Mouse (Mus musculus): ENCODE data around the gene Ube2j1. TPM values are rescaled to one million over a fixed set of nuclear protein-coding genes. Genes with fewer than 3 reads are reported as not detected.

The Ube2j1 gene
- polyA plus RNA-seq, 1 experiment from 2014 or later = 50.1 TPM

DNA sequence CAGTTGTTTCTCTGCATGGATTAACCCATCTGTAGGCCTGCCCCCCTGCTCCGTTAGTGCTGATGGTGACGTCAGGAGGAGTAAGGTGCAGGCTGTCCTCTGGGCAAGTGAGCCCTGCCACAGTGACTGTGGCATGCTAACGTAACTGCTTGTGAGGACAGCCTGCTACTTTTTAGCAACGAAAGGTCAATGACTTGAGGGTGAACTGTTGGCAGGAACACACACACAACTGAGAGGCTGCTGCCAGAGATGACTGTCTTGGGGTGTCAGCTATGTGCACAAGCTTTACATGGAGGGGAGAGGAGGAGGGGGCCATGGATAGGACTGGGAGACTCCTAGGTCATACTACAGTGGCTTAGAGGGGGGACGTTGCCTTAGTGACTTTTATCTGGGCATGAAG is 43.6 kb downstream of the Ube2j1 start:
- H3K9ac ChIP-seq (ENCODE audit: low read length) = no peak overlapping the region
- no peaks in the 10 kb centered on the region for H3K36me3 ChIP-seq (ENCODE audit: control insufficient read depth, insufficient read depth, low read length)
- no peaks in the 10 kb centered on the region for H3K9me3 ChIP-seq (ENCODE audit: control insufficient read depth, low read length)
- no peak overlapping the region for H3K4me3 ChIP-seq (ENCODE audit: low read length)
- no peak for ATAC-seq (ENCODE audit: low read depth)
- H3K4me2 ChIP-seq (ENCODE audit: low read depth, low read length) = no peak overlapping the region
- H3K4me1 ChIP-seq (replicated peaks; ENCODE audit: control insufficient read depth, insufficient read depth, low read length) = no peaks in the 10 kb centered on the region
- H3K27me3 ChIP-seq (ENCODE audit: control insufficient read depth, insufficient read depth, low read depth, low read length) = no peaks in the 10 kb centered on the region
- 50% methylated on average over 5 of the region's 5 CpGs for WGBS
- H3K27ac ChIP-seq (ENCODE audit: low read length) = no peak overlapping the region

DNA sequence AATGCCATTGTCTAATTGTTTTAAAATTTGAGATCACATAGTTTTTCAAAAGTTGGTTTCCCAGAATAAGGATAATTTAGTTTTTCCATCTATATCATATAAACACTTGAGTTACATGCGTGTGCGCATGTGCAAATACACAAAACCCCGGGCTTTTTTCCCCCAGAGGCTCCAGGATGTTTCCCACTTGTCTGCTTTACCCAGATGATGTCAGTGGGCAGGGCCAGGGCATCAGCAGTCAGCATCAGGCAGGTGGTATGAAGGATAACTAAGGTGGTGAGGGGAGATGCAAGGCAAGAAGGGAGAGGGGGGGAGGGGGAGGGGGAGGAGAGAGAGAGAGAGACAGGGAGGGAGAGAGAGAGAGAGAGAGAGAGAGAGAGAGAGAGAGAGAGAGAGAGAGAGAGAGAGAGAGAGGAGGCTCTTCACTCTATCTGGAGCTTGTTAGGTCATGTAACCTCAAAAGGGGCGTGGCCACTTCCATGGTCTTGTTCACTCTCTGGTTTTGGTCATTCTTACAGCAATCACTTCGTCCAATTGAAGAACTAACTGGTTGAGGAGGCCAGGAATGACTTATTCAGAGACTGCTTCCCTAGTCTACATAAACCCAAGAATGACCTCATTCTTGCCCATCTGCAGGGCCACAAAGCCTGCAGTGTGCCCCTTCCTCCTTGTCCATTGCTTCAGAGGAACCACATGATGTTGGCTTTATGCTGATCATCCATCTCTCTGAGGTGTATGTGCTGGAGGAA is 44.7 kb downstream of the Ube2j1 start:
- no peak overlapping the region for H3K9ac ChIP-seq (ENCODE audit: low read length)
- no peaks in the 10 kb centered on the region for H3K27me3 ChIP-seq (ENCODE audit: control insufficient read depth, insufficient read depth, low read depth, low read length)
- H3K9me3 ChIP-seq (ENCODE audit: control insufficient read depth, low read length) = no peaks in the 10 kb centered on the region
- WGBS = 80% methylated on average over 5 of the region's 5 CpGs
- H3K4me2 ChIP-seq (ENCODE audit: low read depth, low read length) = no peak overlapping the region
- H3K4me1 ChIP-seq (replicated peaks; ENCODE audit: control insufficient read depth, insufficient read depth, low read length) = no peaks in the 10 kb centered on the region
- no peak overlapping the region for H3K4me3 ChIP-seq (ENCODE audit: low read length)
- no peak for ATAC-seq (ENCODE audit: low read depth)
- no peaks in the 10 kb centered on the region for H3K36me3 ChIP-seq (ENCODE audit: control insufficient read depth, insufficient read depth, low read length)
- H3K27ac ChIP-seq (ENCODE audit: low read length) = no peak overlapping the region

DNA sequence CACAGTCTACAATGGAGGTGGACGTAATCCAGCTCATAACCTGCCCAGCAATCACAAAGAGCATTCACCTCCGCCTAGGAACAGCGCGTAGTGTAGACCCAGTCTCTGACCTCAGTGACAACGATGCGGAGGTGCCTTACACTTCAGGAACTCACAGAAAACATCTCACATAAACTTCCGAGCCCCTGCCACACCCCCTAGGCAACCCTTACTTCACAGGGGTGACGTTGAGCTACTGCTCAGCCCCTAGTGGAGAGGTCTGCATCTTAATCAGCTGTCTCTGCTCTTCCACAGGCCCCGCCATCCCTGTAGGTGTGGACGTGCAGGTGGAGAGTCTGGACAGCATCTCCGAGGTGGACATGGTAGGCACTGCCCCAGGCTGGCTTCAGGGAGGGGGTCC is 45.9 kb downstream of the Ube2j1 start:
- Histone ChIP-seq H3K36me3 (ENCODE audit: control insufficient read depth, insufficient read depth, low read length) (no peaks in the 10 kb centered on the region), H3K27me3 (ENCODE audit: control insufficient read depth, insufficient read depth, low read depth, low read length) (no peaks in the 10 kb centered on the region), H3K4me1 (replicated peaks; ENCODE audit: control insufficient read depth, insufficient read depth, low read length) (no peaks in the 10 kb centered on the region), H3K9ac (ENCODE audit: low read length) (no peak overlapping the region), H3K9me3 (ENCODE audit: control insufficient read depth, low read length) (no peaks in the 10 kb centered on the region), H3K4me2 (ENCODE audit: low read depth, low read length) (no peak overlapping the region), H3K27ac (ENCODE audit: low read length) (no peak overlapping the region), H3K4me3 (ENCODE audit: low read length) (no peak overlapping the region)
- ATAC-seq (ENCODE audit: low read depth) = no peak
- 68% methylated on average over 11 of the region's 11 CpGs for WGBS

DNA sequence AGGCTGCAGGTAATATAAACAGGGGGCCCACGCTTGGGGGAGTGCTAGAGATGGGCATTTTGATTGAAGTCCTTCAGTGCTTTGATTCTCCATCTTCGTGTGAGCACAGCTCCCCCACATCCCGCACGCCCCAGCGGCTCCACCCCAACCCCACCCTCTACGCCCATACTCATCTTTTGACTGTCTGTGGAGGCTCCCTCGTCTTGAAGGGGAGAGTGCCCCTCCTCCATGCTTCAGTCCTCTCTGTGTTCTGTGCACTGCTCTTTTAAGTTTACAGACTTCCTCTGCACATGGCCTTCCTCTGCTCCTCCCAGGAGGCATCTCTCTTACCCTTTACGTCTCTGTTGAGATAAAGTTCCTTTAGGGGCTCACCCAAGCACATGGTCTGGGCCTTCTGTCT is 46.5 kb downstream of the Ube2j1 start:
- Histone ChIP-seq H3K4me3 (ENCODE audit: low read length) (no peak overlapping the region), H3K27me3 (ENCODE audit: control insufficient read depth, insufficient read depth, low read depth, low read length) (no peaks in the 10 kb centered on the region), H3K27ac (ENCODE audit: low read length) (no peak overlapping the region), H3K4me1 (replicated peaks; ENCODE audit: control insufficient read depth, insufficient read depth, low read length) (no peaks in the 10 kb centered on the region), H3K9ac (ENCODE audit: low read length) (no peak overlapping the region), H3K4me2 (ENCODE audit: low read depth, low read length) (no peak overlapping the region), H3K36me3 (ENCODE audit: control insufficient read depth, insufficient read depth, low read length) (no peaks in the 10 kb centered on the region), H3K9me3 (ENCODE audit: control insufficient read depth, low read length) (no peaks in the 10 kb centered on the region)
- 41% methylated on average over 8 of the region's 8 CpGs for WGBS
- ATAC-seq (ENCODE audit: low read depth) = no peak

DNA sequence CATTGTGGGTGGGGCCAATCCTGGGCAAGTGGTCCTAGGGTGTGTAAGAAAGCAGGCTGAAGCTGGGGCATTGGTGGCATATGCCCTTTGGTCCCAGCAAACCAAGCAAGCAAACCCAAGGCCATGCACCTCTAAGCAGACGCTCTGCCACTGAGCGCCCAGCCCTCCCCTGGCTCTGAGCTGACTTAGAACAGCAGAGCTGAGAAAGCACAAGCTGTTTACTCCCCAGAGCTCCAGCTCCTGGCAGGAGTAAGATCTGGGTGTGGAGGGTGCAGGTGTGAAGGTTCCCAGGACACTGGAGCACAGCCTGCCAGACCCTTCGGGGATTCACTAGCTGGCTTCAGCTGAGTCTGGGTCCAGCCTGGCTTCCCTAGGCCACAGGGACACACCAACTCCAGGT is 47.3 kb downstream of the Ube2j1 start:
- Histone ChIP-seq H3K4me1 (replicated peaks; ENCODE audit: control insufficient read depth, insufficient read depth, low read length) (no peaks in the 10 kb centered on the region), H3K9ac (ENCODE audit: low read length) (no peak overlapping the region), H3K27me3 (ENCODE audit: control insufficient read depth, insufficient read depth, low read depth, low read length) (no peaks in the 10 kb centered on the region), H3K4me2 (ENCODE audit: low read depth, low read length) (no peak overlapping the region), H3K9me3 (ENCODE audit: control insufficient read depth, low read length) (no peaks in the 10 kb centered on the region), H3K27ac (ENCODE audit: low read length) (no peak overlapping the region), H3K4me3 (ENCODE audit: low read length) (no peak overlapping the region), H3K36me3 (ENCODE audit: control insufficient read depth, insufficient read depth, low read length) (no peaks in the 10 kb centered on the region)
- ATAC-seq (ENCODE audit: low read depth) = no peak
- WGBS = 81% methylated on average over 3 of the region's 3 CpGs

DNA sequence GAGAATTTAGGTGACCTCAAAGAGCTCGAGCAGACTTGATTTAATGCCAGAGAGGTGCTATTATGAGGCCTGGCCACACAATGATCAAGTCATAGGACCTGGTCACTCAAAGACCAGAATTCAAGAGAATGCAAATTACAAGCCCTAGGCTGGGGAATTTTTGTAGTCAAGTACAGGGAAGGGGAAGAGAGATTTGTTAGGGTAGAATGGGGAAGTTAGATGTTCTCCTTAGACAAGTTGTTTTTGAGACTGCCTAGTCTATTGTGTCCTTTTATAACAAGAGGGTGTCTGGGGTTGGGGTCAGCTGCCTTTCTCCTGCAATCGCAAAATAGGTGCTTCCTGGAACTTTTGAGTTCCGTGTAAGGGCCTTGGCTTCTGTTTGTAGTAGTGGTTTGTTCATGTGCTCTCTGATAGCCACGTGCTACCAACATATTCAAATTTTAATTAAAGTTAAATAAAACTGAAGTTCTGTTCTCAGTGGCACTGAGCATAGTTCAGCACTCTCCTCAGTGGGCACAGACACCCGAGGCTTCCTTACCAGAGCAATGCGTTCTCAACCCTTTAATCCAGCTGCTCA is 68.0 kb downstream of the Ube2j1 start:
- H3K4me1 ChIP-seq (replicated peaks; ENCODE audit: control insufficient read depth, insufficient read depth, low read length) = no peaks in the 10 kb centered on the region
- no peaks in the 10 kb centered on the region for H3K9me3 ChIP-seq (ENCODE audit: control insufficient read depth, low read length)
- H3K4me2 ChIP-seq (ENCODE audit: low read depth, low read length) = no peak overlapping the region
- no peaks in the 10 kb centered on the region for H3K27me3 ChIP-seq (ENCODE audit: control insufficient read depth, insufficient read depth, low read depth, low read length)
- no peak overlapping the region for H3K9ac ChIP-seq (ENCODE audit: low read length)
- no peak overlapping the region for H3K4me3 ChIP-seq (ENCODE audit: low read length)
- no peaks in the 10 kb centered on the region for H3K36me3 ChIP-seq (ENCODE audit: control insufficient read depth, insufficient read depth, low read length)
- 71% methylated on average over 6 of the region's 6 CpGs for WGBS
- no peak overlapping the region for H3K27ac ChIP-seq (ENCODE audit: low read length)
- no peak for ATAC-seq (ENCODE audit: low read depth)

Other genes starting within 250 kb of the Ube2j1 start
- 101 and 105 TPM in 2 replicates for gene Lyrm2, start 231.2 kb upstream of the Ube2j1 start, polyA plus RNA-seq (2015; fragmentation: Nextera tagmentation; extraction: Ambion mirVana)
- 2.6 and 3.6 TPM in 2 replicates for gene Ankrd6, start 80.6 kb upstream of the Ube2j1 start, polyA plus RNA-seq (2015; fragmentation: Nextera tagmentation; extraction: Ambion mirVana)
- 2.6 and 2.9 TPM in 2 replicates for gene Rragd, start 48.4 kb upstream of the Ube2j1 start, polyA plus RNA-seq (2015; fragmentation: Nextera tagmentation; extraction: Ambion mirVana)
- 0.10 and 0.20 TPM in 2 replicates for gene Gabrr2, start 31.6 kb downstream of the Ube2j1 start, polyA plus RNA-seq (2015; fragmentation: Nextera tagmentation; extraction: Ambion mirVana)
- not detected in 2 replicates for gene Gabrr1, start 101.1 kb downstream of the Ube2j1 start, polyA plus RNA-seq (2015; fragmentation: Nextera tagmentation; extraction: Ambion mirVana)
- 1.2 and 1.3 TPM in 2 replicates for gene Pm20d2, start 158.3 kb downstream of the Ube2j1 start, polyA plus RNA-seq (2015; fragmentation: Nextera tagmentation; extraction: Ambion mirVana)
- gene Srsf12, start 177.6 kb downstream of the Ube2j1 start, polyA plus RNA-seq (2015; fragmentation: Nextera tagmentation; extraction: Ambion mirVana) = 3.2 and 3.4 TPM in 2 replicates

All from lung, embryonic 16.5 days (tissue).